Mouse (Mus musculus) embryonic facial prominence, embryonic 15.5 days (tissue): ENCODE results near the gene Abcc3. TPM values are rescaled to one million over a fixed set of nuclear protein-coding genes. Genes with fewer than 3 reads are reported as not detected.

Experiments
- ATAC-seq: fragments of 200-750 bp; cut with Nextera tagmentation; 2 replicates; pipeline ENCODE4 v1.8.0; 2017; ENCODE audit warnings: low read depth, moderate TSS enrichment; ENCODE audit not compliant: insufficient number of reproducible peaks, low FRiP score, low TSS enrichment
- H3K27ac ChIP-seq: fragments of 300-500 bp; sonication (generic); replicated peaks from 2 replicates; pipeline ENCODE4 v1.5.1; 2015; ENCODE audit warnings: mild to moderate bottlenecking, inconsistent platforms
- H3K27me3 ChIP-seq: fragments of 300-500 bp; sonication (generic); 2 replicates; pipeline ENCODE4 v1.6.1; 2015; ENCODE audit warnings: inconsistent platforms
- H3K36me3 ChIP-seq: fragments of 300-500 bp; sonication (generic); 2 replicates; pipeline ENCODE4 v1.6.1; 2015; ENCODE audit warnings: mild to moderate bottlenecking, inconsistent platforms
- H3K4me1 ChIP-seq: fragments of 300-500 bp; sonication (generic); 2 replicates; pipeline ENCODE4 v1.6.1; 2015; ENCODE audit warnings: inconsistent platforms
- H3K4me2 ChIP-seq: fragments of 300-500 bp; sonication (generic); replicated peaks from 2 replicates; pipeline ENCODE4 v1.6.1; 2015; ENCODE audit warnings: mild to moderate bottlenecking, inconsistent platforms
- H3K4me3 ChIP-seq: fragments of 300-500 bp; sonication (generic); replicated peaks from 2 replicates; pipeline ENCODE4 v1.5.1; 2015; ENCODE audit warnings: mild to moderate bottlenecking, inconsistent platforms
- H3K9ac ChIP-seq: fragments of 300-500 bp; sonication (generic); 2 replicates; pipeline ENCODE4 v1.6.1; 2015; ENCODE audit warnings: inconsistent platforms
- H3K9me3 ChIP-seq: fragments of 300-500 bp; sonication (generic); replicated peaks from 2 replicates; pipeline ENCODE4 v1.6.1; 2016; ENCODE audit warnings: inconsistent platforms
- WGBS: fragments of 180-500 bp; shearing (Covaris S2); methylation state at CpG from one replicate; pipeline ENCODE4 v1.1.7; 2015; 5-methylcytosine and 5-hydroxymethylcytosine counted together
- polyA plus RNA-seq: library from polyadenylated mRNA; unstranded; fragments of >200 nt; fragmentation: Nextera tagmentation; extraction: Ambion mirVana; gene quantifications from 2 replicates; pipeline ENCODE4 v1.2.1, GENCODE M21; 2015

Abcc3 gene
- polyA plus RNA-seq, 1 experiment from 2014 or later = 4.4 TPM

GRCm38 (mm10) chr11:94312733-94313132, 80.1 kb downstream of the Abcc3 start:
- 73% methylated on average over 1 of the region's 1 CpGs for WGBS
- H3K36me3 ChIP-seq = no peaks in the 10 kb centered on the region
- H3K27ac ChIP-seq = no peak overlapping the region
- H3K9ac ChIP-seq = no peak overlapping the region
- no peaks in the 10 kb centered on the region for H3K9me3 ChIP-seq
- no peak overlapping the region for H3K4me2 ChIP-seq
- no peak for ATAC-seq
- H3K4me3 ChIP-seq = no peak overlapping the region
- H3K27me3 ChIP-seq = no peaks in the 10 kb centered on the region
- H3K4me1 ChIP-seq = peaks cover 16% of the 10 kb centered on the region; the same call in 1 of the 2 replicates

- Histone ChIP-seq H3K9me3 (no peaks in the 10 kb centered on the region), H3K4me3 (no peak overlapping the region), H3K4me1 (no peaks in the 10 kb centered on the region), H3K4me2 (no peak overlapping the region), H3K36me3 (peaks cover 83% of the 10 kb centered on the region), H3K27me3 (no peaks in the 10 kb centered on the region), H3K27ac (no peak overlapping the region), H3K9ac (no peak overlapping the region)
- ATAC-seq = no peak
- 89% methylated on average over 9 of the region's 9 CpGs for WGBS
Observed at GRCm38 (mm10) chr11:94294996-94295845, 97.6 kb downstream of the Abcc3 start.

Other genes with a start within 250 kb of the Abcc3 start
- gene Tob1, start 181.5 kb downstream of the Abcc3 start, polyA plus RNA-seq = 37.8 and 38.1 TPM in 2 replicates
- 6.5 and 6.8 TPM in 2 replicates for gene Wfikkn2, start 147.0 kb downstream of the Abcc3 start, polyA plus RNA-seq
- 0.60 TPM in 1 of 2 replicates, not detected in the other for gene Gm21885, start 111.1 kb downstream of the Abcc3 start, polyA plus RNA-seq
- gene Luc7l3, start 71.0 kb downstream of the Abcc3 start, polyA plus RNA-seq = 106 and 112 TPM in 2 replicates
- 22.9 and 24.5 TPM in 2 replicates for gene Ankrd40, start 65.0 kb downstream of the Abcc3 start, polyA plus RNA-seq
- 29.1 and 30.3 TPM in 2 replicates for gene Cacna1g, start 81.2 kb upstream of the Abcc3 start, polyA plus RNA-seq
- 0.16 and 1.2 TPM in 2 replicates for gene Spata20, start 93.2 kb upstream of the Abcc3 start, polyA plus RNA-seq
- gene Epn3, start 107.0 kb upstream of the Abcc3 start, polyA plus RNA-seq = 11.7 and 11.8 TPM in 2 replicates
- 4.0 and 5.8 TPM in 2 replicates for gene Mycbpap, start 128.7 kb upstream of the Abcc3 start, polyA plus RNA-seq
- 4.3 and 5.4 TPM in 2 replicates for gene Rsad1, start 156.3 kb upstream of the Abcc3 start, polyA plus RNA-seq
- gene Chad, start 172.1 kb upstream of the Abcc3 start, polyA plus RNA-seq = 7.5 and 12.0 TPM in 2 replicates
- 5.9 and 6.1 TPM in 2 replicates for gene Acsf2, start 208.9 kb upstream of the Abcc3 start, polyA plus RNA-seq
- 209 and 216 TPM in 2 replicates for gene Lrrc59, start 236.8 kb upstream of the Abcc3 start, polyA plus RNA-seq